Mouse (Mus musculus): ENCODE measurements around the gene Hist1h2bn.
"Not testable (repeated sequence)": the region's sequence is repeated elsewhere in the genome, so short reads cannot be mapped to it uniquely, and the experiment has no call there.

Hist1h2bn gene

DNA sequence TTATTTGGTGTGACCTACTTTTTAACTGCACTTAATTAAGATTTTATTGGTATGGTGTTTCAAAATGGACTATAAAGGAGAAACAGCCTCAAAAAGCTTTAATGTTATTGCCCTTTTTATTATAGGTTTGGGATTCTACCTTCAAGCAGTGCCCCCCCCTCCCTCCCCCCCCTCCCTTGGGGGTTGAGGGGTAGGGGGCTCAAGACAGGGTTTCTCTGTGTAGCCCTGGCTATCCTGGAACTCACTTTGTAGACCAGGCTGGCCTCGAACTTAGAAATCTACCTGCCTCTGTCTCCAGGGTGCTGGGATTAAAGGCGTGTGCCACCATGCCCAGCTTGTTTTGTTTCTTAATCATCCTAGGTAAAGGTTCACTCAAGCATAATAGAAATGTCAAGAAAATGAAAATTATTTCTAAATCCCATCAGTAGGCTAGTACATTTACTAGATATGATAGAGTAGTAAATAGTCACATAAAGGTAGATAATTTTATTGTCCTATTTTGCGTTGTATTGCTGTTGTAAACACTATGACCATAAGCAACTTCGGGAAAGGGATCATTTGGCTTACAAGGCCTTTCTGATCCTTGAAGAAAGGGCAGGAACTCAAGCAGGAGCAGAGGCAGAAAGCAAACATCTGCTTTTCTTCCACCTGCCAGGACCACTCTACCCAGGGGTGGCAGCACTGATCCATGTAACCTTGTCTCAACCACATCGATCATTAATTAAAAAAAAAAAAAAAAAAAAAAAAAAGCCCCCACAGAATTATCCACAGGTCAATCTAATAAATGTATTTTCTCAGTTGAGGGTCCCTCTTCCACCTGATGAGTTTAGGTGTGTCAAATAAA is 30.7 kb upstream of the Hist1h2bn start:
- TF ChIP-seq GATA4 (IDR thresholded peaks at IDR 0.05; ENCODE audit: insufficient replicate concordance, low read length) = no peak

GRCm38 (mm10) chr13:21727948-21728572 is 25.9 kb upstream of the Hist1h2bn start:
- TF ChIP-seq GATA4 (IDR thresholded peaks at IDR 0.05; ENCODE audit: insufficient replicate concordance, low read length) = no peak

DNA sequence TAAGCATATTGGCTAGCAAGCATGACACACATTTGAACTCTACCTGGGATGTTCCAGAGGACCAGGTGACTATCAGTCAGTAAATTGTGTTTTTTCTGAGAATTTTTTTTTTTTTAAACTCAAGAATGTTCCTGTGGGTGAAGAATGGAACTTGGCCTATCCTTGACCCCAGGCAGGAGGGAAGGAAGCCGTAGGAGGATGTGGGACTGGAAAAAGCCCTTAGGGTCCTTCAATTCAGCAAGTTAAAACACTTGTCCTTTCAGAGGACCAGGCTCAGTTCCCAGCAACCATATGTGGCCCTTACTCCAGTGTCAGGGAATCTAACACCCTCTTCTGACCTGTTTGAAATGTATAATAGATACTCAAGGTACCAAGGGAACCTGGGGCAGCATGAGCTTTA is 24.4 kb upstream of the Hist1h2bn start:
- no peak for TF ChIP-seq GATA4 (IDR thresholded peaks at IDR 0.05; ENCODE audit: insufficient replicate concordance, low read length)

DNA sequence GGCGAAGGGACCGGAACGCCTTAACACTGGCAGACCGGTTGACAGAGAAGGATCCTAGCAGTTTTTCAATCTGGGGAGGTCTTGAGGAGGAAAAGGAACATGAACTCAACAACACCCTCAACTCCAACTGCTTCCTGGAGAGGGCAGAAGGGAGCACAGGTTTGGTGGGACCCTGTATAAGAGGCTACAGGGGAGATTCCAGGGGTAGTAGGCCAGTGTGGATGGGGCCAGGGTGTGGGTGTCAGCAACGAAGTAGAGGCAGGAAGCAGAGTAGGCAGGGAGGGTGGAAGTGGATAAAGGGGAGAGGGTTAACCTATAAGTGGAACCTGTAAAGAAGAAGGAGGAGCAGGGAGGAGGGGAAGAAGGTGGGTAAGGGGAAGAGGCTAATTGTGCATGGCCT is 20.5 kb upstream of the Hist1h2bn start:
- no peak for TF ChIP-seq GATA4 (IDR thresholded peaks at IDR 0.05; ENCODE audit: insufficient replicate concordance, low read length)

GRCm38 (mm10) chr13:21734010-21734905 is 19.7 kb upstream of the Hist1h2bn start:
- TF ChIP-seq GATA4 (IDR thresholded peaks at IDR 0.05; ENCODE audit: insufficient replicate concordance, low read length) = no peak

DNA sequence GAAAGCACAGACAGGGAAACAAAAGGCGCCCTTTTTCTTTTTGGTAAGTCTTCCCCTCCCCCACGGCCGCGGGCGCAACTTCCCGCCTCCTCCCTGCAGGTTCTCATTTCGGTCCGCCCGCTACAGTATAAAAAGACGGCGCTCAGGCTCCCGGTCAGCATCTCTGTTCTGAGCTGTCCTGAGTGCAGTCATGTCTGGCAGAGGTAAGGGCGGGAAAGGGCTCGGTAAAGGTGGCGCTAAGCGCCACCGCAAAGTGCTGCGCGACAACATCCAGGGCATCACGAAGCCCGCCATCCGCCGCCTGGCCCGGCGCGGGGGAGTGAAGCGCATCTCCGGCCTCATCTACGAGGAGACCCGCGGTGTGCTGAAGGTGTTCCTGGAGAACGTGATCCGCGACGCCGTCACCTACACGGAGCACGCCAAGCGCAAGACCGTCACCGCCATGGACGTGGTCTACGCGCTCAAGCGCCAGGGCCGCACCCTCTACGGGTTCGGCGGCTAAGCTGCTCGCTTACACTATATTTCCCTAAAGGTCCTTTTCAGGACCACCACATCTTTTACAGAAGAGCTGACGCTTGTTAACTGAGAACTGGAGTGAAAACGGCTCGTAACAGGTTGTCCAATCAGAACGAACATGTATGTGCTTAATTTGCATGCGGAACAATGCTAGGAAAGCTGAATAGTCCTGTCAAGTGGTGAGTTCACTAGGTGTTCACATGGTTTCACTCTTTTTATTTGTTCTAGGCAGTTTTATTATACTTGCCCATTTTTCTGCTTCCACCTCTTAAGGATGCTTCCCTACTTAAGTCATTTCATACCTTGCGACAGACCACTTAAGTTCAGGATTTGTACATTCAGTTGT is 18.8 kb upstream of the Hist1h2bn start, which contains the start of gene Hist1h4j:
TSS of gene Hist1h4j (plus strand) at position 159 of the 862 bp plus-strand sequence.
- TF ChIP-seq GATA4 (IDR thresholded peaks at IDR 0.05; ENCODE audit: insufficient replicate concordance, low read length) = not testable (repeated sequence)

DNA sequence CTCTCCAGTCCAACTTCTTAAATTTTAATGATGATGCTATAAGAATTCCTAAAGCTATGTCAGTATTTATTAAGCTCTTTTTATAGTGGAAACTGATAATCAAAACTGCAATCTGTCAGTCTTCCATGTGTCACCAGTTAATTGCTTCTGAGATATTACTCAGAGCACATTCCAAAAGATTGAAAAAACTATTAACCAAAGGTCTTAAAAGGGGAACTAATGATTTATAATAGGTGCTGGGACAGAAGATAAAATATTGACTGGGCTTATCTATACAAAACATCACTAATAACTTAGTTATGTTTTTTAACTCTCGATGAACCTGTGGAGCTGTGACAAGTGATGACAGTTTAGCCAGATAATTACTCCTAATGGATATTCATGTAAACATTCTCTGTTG is 8.9 kb upstream of the Hist1h2bn start:
- TF ChIP-seq GATA4 (IDR thresholded peaks at IDR 0.05; ENCODE audit: insufficient replicate concordance, low read length) = no peak

GRCm38 (mm10) chr13:21749387-21750158 is 4.3 kb upstream of the Hist1h2bn start:
- TF ChIP-seq GATA4 (IDR thresholded peaks at IDR 0.05; ENCODE audit: insufficient replicate concordance, low read length) = no peak

DNA sequence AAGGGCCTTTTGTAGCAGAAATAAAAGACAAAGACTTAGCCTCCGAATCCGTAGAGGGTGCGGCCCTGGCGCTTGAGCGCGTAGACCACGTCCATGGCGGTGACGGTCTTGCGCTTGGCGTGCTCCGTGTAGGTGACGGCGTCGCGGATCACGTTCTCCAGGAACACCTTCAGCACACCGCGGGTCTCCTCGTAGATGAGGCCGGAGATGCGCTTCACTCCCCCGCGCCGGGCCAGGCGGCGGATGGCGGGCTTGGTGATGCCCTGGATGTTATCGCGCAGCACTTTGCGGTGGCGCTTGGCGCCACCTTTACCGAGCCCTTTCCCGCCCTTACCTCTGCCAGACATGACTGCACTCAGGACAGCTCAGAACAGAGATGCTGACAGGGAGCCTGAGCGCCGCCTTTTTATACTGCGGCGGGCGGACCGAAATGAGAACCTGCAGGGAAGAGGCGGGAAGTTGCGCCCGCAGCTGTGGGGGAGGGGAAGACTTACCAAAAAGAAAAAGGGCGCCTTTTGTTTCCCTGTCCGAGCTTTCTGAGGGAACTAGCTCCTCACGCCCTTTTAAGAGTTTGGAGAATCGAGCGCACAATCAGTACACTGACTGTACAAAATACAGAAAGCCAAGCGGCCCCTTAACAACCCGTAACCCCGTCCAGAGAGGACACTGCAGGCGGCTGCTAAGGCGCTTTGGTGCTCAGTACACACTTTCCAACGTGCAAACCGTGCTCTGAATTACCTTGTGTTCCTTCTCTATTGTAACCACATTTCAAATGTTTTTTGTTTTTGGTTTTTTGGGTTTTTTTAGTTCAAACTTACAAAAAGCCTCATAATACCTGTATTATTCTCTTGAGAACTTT is 3.5 kb upstream of the Hist1h2bn start, which contains the start of gene Hist1h4k:
TSS of gene Hist1h4k (minus strand) at position 347 of the 859 bp plus-strand sequence.
- not testable (repeated sequence) for TF ChIP-seq GATA4 (IDR thresholded peaks at IDR 0.05; ENCODE audit: insufficient replicate concordance, low read length)

GRCm38 (mm10) chr13:21751417-21751816 is 2.5 kb upstream of the Hist1h2bn start:
- TF ChIP-seq GATA4 (IDR thresholded peaks at IDR 0.05; ENCODE audit: insufficient replicate concordance, low read length) = no peak

- no peak for TF ChIP-seq GATA4 (IDR thresholded peaks at IDR 0.05; ENCODE audit: insufficient replicate concordance, low read length)
Observed at GRCm38 (mm10) chr13:21751827-21752226, 2.1 kb upstream of the Hist1h2bn start.

DNA sequence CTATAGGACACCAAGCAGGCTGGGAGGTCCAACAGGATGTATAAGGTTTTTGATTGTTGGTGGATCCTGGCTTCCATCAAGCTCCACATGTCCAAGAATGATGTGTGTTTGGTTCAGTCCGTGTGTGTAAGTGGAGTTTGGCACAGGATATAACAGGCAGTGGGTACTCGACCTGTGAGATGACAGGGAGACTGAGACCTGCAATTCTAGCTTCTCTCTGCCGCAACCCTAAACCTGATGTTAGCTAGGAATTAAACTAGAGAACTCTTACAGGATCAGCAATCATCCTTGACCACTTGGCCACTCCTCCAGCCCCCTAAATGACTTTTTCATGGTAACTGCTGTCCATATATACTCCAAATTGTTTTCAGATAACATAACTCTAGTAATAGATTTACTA is 1.6 kb upstream of the Hist1h2bn start:
- TF ChIP-seq GATA4 (IDR thresholded peaks at IDR 0.05; ENCODE audit: insufficient replicate concordance, low read length) = no peak

DNA sequence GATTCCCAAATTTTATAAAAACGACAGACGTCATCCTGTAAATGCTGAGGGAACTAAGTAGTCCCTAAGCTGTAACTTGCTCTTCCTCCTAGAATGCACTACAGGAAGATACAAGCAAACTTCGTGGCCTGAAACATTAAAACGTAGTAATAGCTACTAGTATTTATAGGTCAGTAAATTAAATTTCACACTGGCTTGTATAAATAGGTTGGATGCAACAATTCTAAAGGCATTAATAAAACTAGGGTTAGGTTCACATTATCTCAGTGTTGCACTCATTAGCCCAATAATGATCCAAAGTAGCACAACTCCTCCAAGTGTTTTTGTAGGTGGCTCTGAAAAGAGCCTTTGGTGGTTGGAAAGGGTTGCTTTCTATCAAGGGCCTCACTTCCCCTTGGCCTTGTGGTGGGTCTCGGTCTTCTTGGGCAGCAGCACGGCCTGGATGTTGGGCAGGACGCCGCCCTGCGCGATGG is 836 bp upstream of the Hist1h2bn start:
- TF ChIP-seq GATA4 (IDR thresholded peaks at IDR 0.05; ENCODE audit: insufficient replicate concordance, low read length) = no peak

All from liver, adult (tissue).